Mouse (Mus musculus): Measurements from ENCODE around the gene Arl2bp. TPM values are rescaled to one million over a fixed set of nuclear protein-coding genes. Genes with fewer than 3 reads are reported as not detected.

Arl2bp gene
- polyA plus RNA-seq, 1 experiment, result 149 TPM

DNA sequence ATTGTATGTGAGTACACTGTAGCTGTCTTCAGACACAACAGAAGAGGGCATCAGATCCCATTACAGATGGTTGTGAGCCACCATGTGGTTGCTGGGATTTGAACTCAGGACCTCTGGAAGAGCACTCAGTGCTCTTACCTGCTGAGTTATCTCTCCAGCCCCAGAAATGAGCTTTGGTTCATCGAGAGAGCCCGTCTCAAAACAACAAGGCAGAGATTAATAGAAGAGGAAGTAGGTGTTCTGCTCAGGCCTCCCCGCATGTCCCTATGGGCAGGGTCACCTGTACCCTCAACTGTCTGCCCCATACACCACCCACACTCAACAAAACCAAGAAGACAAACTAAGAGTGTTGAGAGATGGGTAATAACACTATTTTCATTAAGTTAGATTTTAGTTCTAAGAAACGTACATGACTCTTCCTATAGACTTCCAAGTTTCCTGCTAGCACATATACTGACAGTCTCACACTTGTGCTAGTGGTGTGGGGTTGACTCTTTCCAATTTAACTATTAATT, 34.1 kb downstream of the Arl2bp start:
- Histone ChIP-seq H3K4me1 (ENCODE audit: control insufficient read depth, insufficient read depth, low read length) (peaks cover 11% of the 10 kb centered on the region), H3K4me3 (ENCODE audit: insufficient read depth, low read depth, low read length) (no peak overlapping the region), H3K27ac (ENCODE audit: insufficient read depth, low read depth, low read length) (no peak overlapping the region)
- no peak for TF ChIP-seq CTCF (IDR thresholded peaks at IDR 0.05; ENCODE audit: insufficient read depth, low read depth, low read length)
- no peak for TF ChIP-seq POLR2A (IDR thresholded peaks at IDR 0.05; ENCODE audit: insufficient read depth, low read depth, low read length)
- WGBS, result 94% methylated on average over 4 of the region's 4 CpGs

- Histone ChIP-seq H3K4me3 (ENCODE audit: insufficient read depth, low read depth, low read length) (no peak overlapping the region), H3K4me1 (ENCODE audit: control insufficient read depth, insufficient read depth, low read length) (peaks cover 13% of the 10 kb centered on the region), H3K27ac (ENCODE audit: insufficient read depth, low read depth, low read length) (no peak overlapping the region)
- WGBS, result 63% methylated on average over 3 of the region's 3 CpGs
- TF ChIP-seq POLR2A (IDR thresholded peaks at IDR 0.05; ENCODE audit: insufficient read depth, low read depth, low read length) (no peak), CTCF (IDR thresholded peaks at IDR 0.05; ENCODE audit: insufficient read depth, low read depth, low read length) (no peak)
Observed at GRCm38 (mm10) chr8:94702156-94702555, 35.8 kb downstream of the Arl2bp start.

GRCm38 (mm10) chr8:94702844-94703813, 36.7 kb downstream of the Arl2bp start:
- H3K4me3 ChIP-seq (ENCODE audit: insufficient read depth, low read depth, low read length), result peak overlapping the region; percentile 61
- peaks cover 18% of the 10 kb centered on the region for H3K4me1 ChIP-seq (ENCODE audit: control insufficient read depth, insufficient read depth, low read length)
- peak; percentile 87 for TF ChIP-seq CTCF (IDR thresholded peaks at IDR 0.05; ENCODE audit: insufficient read depth, low read depth, low read length)
- no peak for TF ChIP-seq POLR2A (IDR thresholded peaks at IDR 0.05; ENCODE audit: insufficient read depth, low read depth, low read length)
- H3K27ac ChIP-seq (ENCODE audit: insufficient read depth, low read depth, low read length), result peak overlapping the region; percentile 38; the same call in 1 of the 2 replicates
- 1% methylated on average over 35 of the region's 35 CpGs for WGBS

DNA sequence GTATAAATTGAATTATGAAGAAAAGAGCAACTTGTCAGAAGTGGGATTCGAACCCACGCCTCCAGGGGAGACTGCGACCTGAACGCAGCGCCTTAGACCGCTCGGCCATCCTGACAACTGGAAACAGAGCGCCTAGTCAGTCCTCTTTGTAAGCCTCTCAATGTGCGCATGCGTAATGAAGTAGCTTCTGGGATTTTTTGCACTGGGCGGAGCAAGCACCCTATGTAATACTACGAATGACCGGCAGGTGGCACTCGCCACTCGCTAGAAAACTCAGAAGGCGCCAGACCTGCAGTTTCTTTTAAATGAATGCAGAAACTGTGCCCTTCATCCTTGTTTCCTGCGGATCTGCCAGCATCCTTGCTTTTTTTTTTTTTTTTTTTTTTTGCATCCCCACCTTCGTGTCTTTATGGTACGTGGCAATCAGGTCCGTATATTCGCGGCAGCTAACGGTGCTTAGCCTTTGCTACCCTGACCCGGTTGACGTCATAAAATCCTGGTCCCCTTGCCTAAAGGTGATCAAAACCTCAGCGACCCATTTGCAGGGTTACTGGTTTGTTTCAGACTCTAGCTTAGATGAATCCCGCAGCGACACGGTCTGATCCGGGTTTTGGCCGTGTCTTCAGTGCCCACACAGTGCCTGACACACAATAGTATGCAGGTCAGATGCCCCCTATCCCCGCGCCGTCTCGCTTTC, 37.7 kb downstream of the Arl2bp start:
- peak overlapping the region; percentile 58 for H3K4me3 ChIP-seq (ENCODE audit: insufficient read depth, low read depth, low read length)
- TF ChIP-seq CTCF (IDR thresholded peaks at IDR 0.05; ENCODE audit: insufficient read depth, low read depth, low read length) (peak; percentile 83), POLR2A (IDR thresholded peaks at IDR 0.05; ENCODE audit: insufficient read depth, low read depth, low read length) (no peak)
- peaks cover 18% of the 10 kb centered on the region for H3K4me1 ChIP-seq (ENCODE audit: control insufficient read depth, insufficient read depth, low read length)
- 0% methylated on average over 35 of the region's 35 CpGs for WGBS
- peak overlapping the region; percentile 96 for H3K27ac ChIP-seq (ENCODE audit: insufficient read depth, low read depth, low read length)

GRCm38 (mm10) chr8:94704669-94704984, 38.2 kb downstream of the Arl2bp start:
- TF ChIP-seq CTCF (IDR thresholded peaks at IDR 0.05; ENCODE audit: insufficient read depth, low read depth, low read length) (no peak), POLR2A (IDR thresholded peaks at IDR 0.05; ENCODE audit: insufficient read depth, low read depth, low read length) (no peak)
- peak overlapping the region; percentile 96 for H3K27ac ChIP-seq (ENCODE audit: insufficient read depth, low read depth, low read length)
- 7% methylated on average over 9 of the region's 9 CpGs for WGBS
- peak overlapping the region; percentile 58 for H3K4me3 ChIP-seq (ENCODE audit: insufficient read depth, low read depth, low read length)
- H3K4me1 ChIP-seq (ENCODE audit: control insufficient read depth, insufficient read depth, low read length), result peaks cover 16% of the 10 kb centered on the region

DNA sequence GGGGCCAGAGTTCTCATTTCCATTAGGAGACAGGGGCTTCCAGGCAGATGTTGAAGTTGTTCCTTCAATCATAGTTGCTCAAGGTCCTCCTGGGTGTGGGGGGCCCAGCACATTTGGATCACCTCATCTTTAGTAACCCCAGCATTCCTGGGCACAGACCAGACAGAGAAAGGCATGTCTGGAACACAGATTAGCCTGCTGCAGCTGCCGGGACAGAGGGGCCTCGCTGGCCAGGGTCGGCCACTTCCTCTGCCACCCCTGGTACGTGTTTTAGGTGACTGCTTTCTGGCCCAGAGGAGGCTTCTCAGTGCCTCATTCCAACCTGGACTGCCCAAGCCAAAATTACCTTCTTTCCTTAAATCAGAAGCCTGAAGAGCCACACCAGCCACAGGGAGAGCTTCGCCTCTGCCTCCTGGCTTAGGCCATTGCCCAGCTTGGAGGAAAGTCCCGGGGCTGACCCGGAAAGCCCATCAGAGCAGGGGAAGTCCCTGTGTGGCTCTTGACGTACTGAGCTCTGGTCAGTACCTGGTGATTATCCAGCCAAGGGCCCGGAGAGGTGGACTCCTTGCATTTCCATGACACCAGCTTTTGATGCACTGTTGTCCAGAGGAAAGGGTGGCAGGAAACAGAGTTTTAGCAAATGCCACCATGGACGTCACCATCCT, 39.3 kb downstream of the Arl2bp start:
- H3K27ac ChIP-seq (ENCODE audit: insufficient read depth, low read depth, low read length), result no peak overlapping the region
- WGBS, result 92% methylated on average over 10 of the region's 10 CpGs
- TF ChIP-seq POLR2A (IDR thresholded peaks at IDR 0.05; ENCODE audit: insufficient read depth, low read depth, low read length), result no peak
- TF ChIP-seq CTCF (IDR thresholded peaks at IDR 0.05; ENCODE audit: insufficient read depth, low read depth, low read length), result no peak
- H3K4me3 ChIP-seq (ENCODE audit: insufficient read depth, low read depth, low read length), result no peak overlapping the region
- H3K4me1 ChIP-seq (ENCODE audit: control insufficient read depth, insufficient read depth, low read length), result peaks cover 16% of the 10 kb centered on the region

GRCm38 (mm10) chr8:94706732-94707395, 40.5 kb downstream of the Arl2bp start:
- Histone ChIP-seq H3K4me1 (ENCODE audit: control insufficient read depth, insufficient read depth, low read length) (peaks cover 18% of the 10 kb centered on the region), H3K27ac (ENCODE audit: insufficient read depth, low read depth, low read length) (no peak overlapping the region), H3K4me3 (ENCODE audit: insufficient read depth, low read depth, low read length) (no peak overlapping the region)
- TF ChIP-seq POLR2A (IDR thresholded peaks at IDR 0.05; ENCODE audit: insufficient read depth, low read depth, low read length), result no peak
- 65% methylated on average over 9 of the region's 9 CpGs for WGBS

DNA sequence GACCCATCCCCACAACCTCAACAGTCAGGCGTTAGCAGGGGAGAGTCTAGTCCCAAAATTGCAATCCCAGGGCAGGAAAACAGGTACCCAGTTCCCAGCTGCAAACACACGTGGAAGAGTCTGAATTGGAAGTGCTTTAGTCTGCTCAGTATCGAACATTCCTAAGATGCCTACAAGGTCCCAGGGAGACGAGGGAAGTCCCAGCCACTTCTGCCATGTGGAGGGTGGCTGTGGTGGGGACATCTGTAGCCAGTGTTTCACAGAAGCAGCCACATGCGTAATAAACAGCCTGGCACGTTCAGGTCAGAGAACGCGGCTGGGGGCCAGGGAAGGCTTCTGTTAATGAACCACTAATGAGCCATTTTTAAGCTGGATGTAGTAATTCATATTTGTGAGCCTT, 43.9 kb downstream of the Arl2bp start:
- WGBS, result 73% methylated on average over 8 of the region's 8 CpGs
- no peak for TF ChIP-seq POLR2A (IDR thresholded peaks at IDR 0.05; ENCODE audit: insufficient read depth, low read depth, low read length)
- no peak for TF ChIP-seq CTCF (IDR thresholded peaks at IDR 0.05; ENCODE audit: insufficient read depth, low read depth, low read length)
- H3K27ac ChIP-seq (ENCODE audit: insufficient read depth, low read depth, low read length), result no peak overlapping the region
- no peak overlapping the region for H3K4me3 ChIP-seq (ENCODE audit: insufficient read depth, low read depth, low read length)
- peaks cover 22% of the 10 kb centered on the region for H3K4me1 ChIP-seq (ENCODE audit: control insufficient read depth, insufficient read depth, low read length)
